Mouse (Mus musculus): ENCODE data around the gene Cfap126. TPM values are rescaled to one million over a fixed set of nuclear protein-coding genes. Genes with fewer than 3 reads are reported as not detected.

Gene Cfap126
- total and polyA plus RNA-seq, 3 experiments: 0.69 to 3.5 TPM; not detected in 1

- no peaks in the 10 kb centered on the region for H3K9me3 ChIP-seq (replicated peaks; ENCODE audit: insufficient read depth, low read length)
- no peak overlapping the region for H3K4me3 ChIP-seq (ENCODE audit: control insufficient read depth in 1 of 2, insufficient read depth in 1 of 2, low read depth in 2 of 2, low read length in 2 of 2)
- H3K79me2 ChIP-seq (ENCODE audit: control insufficient read depth, insufficient read depth, low read length, poor library complexity): no peaks in the 10 kb centered on the region
- no peak for TF ChIP-seq CHD1 (IDR thresholded peaks at IDR 0.05; ENCODE audit: low read depth, low read length)
- TF ChIP-seq CHD2 (IDR thresholded peaks at IDR 0.05; ENCODE audit: low read length): no peak
- TF ChIP-seq ZC3H11A (IDR thresholded peaks at IDR 0.05; ENCODE audit: low read depth, low read length): no peak
- no peak for TF ChIP-seq BHLHE40 (IDR thresholded peaks at IDR 0.05; ENCODE audit: borderline replicate concordance, low read depth, low read length)
- no peak for TF ChIP-seq POLR2A (IDR thresholded peaks at IDR 0.05; ENCODE audit: control insufficient read depth in 1 of 2, insufficient read depth in 1 of 2, low read depth in 1 of 2, low read length in 2 of 2, poor library complexity in 1 of 2)
- no peak for TF ChIP-seq ZNF384 (IDR thresholded peaks at IDR 0.05; ENCODE audit: low read depth, low read length)
- no peak for TF ChIP-seq ZMIZ1 (IDR thresholded peaks at IDR 0.05; ENCODE audit: low read depth, low read length)
- no peak for TF ChIP-seq MAZ (IDR thresholded peaks at IDR 0.05; ENCODE audit: low read depth, low read length)
- no peak for TF ChIP-seq NELFE (IDR thresholded peaks at IDR 0.05; ENCODE audit: low read depth, low read length)
- no peak for TF ChIP-seq GABPA (IDR thresholded peaks at IDR 0.05; ENCODE audit: low read depth, low read length)
- no peak for TF ChIP-seq RAD21 (IDR thresholded peaks at IDR 0.05; ENCODE audit: low read depth, low read length)
- TF ChIP-seq MAX (IDR thresholded peaks at IDR 0.05; ENCODE audit: low read length): no peak
- no peak for TF ChIP-seq ELF1 (IDR thresholded peaks at IDR 0.05; ENCODE audit: low read depth, low read length)
- TF ChIP-seq MEF2A (IDR thresholded peaks at IDR 0.05; ENCODE audit: extremely low read depth, insufficient replicate concordance, low read depth, low read length, poor library complexity, severe bottlenecking): no peak
- TF ChIP-seq GATA1 (IDR thresholded peaks at IDR 0.05; ENCODE audit: low read depth, low read length): no peak
- H3K4me1 ChIP-seq (ENCODE audit: control insufficient read depth in 1 of 2, insufficient read depth in 2 of 2, low read length in 2 of 2): peaks cover 5% of the 10 kb centered on the region in 2 experiments; a peak in 3 of 4 replicates
- no peak overlapping the region for H3K9ac ChIP-seq (ENCODE audit: control insufficient read depth, low read depth, low read length, poor library complexity, severe bottlenecking)
- no peak for DNase-seq (ENCODE audit: low read depth, low spot score)
- H3K36me3 ChIP-seq (ENCODE audit: control insufficient read depth in 1 of 2, insufficient read depth in 2 of 2, low read length in 2 of 2): peaks cover 2 to 6% of the 10 kb centered on the region in 2 experiments; a peak in 2 of 4 replicates
- H3K27ac ChIP-seq (ENCODE audit: control insufficient read depth, low read depth, low read length): no peak overlapping the region
- no peaks in the 10 kb centered on the region for H3K27me3 ChIP-seq (ENCODE audit: control insufficient read depth in 1 of 2, insufficient read depth in 2 of 2, low read length in 2 of 2)
Measured at GRCm38 (mm10) chr1:171122932-171123331, 9.2 kb downstream of the Cfap126 start.

GRCm38 (mm10) chr1:171124398-171124797, 10.7 kb downstream of the Cfap126 start:
- H3K36me3 ChIP-seq (ENCODE audit: control insufficient read depth in 1 of 2, insufficient read depth in 2 of 2, low read length in 2 of 2): peaks cover 4 to 6% of the 10 kb centered on the region in 2 experiments; a peak in 3 of 4 replicates
- no peak overlapping the region for H3K27ac ChIP-seq (ENCODE audit: control insufficient read depth, low read depth, low read length)
- peaks cover 5% of the 10 kb centered on the region in 2 experiments; a peak in 3 of 4 replicates for H3K4me1 ChIP-seq (ENCODE audit: control insufficient read depth in 1 of 2, insufficient read depth in 2 of 2, low read length in 2 of 2)
- H3K79me2 ChIP-seq (ENCODE audit: control insufficient read depth, insufficient read depth, low read length, poor library complexity): no peaks in the 10 kb centered on the region
- peak; percentile 84 for TF ChIP-seq TCF12 (IDR thresholded peaks at IDR 0.05; ENCODE audit: low read depth, low read length)
- TF ChIP-seq EP300 (IDR thresholded peaks at IDR 0.05; ENCODE audit: low read depth in 1 of 2, low read length in 2 of 2): peak; percentile 82 to 83
- TF ChIP-seq POLR2AphosphoS2 (IDR thresholded peaks at IDR 0.05; ENCODE audit: low read length): no peak
- TF ChIP-seq MYC (IDR thresholded peaks at IDR 0.05; ENCODE audit: low read depth, low read length): 0 out of 2 replicates have a peak, but pooled peaks have one; percentile 31
- TF ChIP-seq BHLHE40 (IDR thresholded peaks at IDR 0.05; ENCODE audit: borderline replicate concordance, low read depth, low read length): peak; percentile 28; the same call in 1 of the 2 replicates
- peak; percentile 84 for TF ChIP-seq GATA1 (IDR thresholded peaks at IDR 0.05; ENCODE audit: low read depth, low read length)
- TF ChIP-seq E2F4 (IDR thresholded peaks at IDR 0.05; ENCODE audit: borderline replicate concordance, low read depth, low read length): no peak
- TF ChIP-seq RCOR1 (IDR thresholded peaks at IDR 0.05; ENCODE audit: low read depth, low read length): peak; percentile 35; the same call in 1 of the 2 replicates
- TF ChIP-seq MYB (IDR thresholded peaks at IDR 0.05; ENCODE audit: low read depth, low read length): no peak
- no peak for TF ChIP-seq CHD2 (IDR thresholded peaks at IDR 0.05; ENCODE audit: low read length)
- peak; percentile 90 for TF ChIP-seq TAL1 (IDR thresholded peaks at IDR 0.05; ENCODE audit: low read length)
- H3K9ac ChIP-seq (ENCODE audit: control insufficient read depth, low read depth, low read length, poor library complexity, severe bottlenecking): no peak overlapping the region
- H3K4me3 ChIP-seq (ENCODE audit: control insufficient read depth in 1 of 2, insufficient read depth in 1 of 2, low read depth in 2 of 2, low read length in 2 of 2): no peak overlapping the region
- H3K27me3 ChIP-seq (ENCODE audit: control insufficient read depth in 1 of 2, insufficient read depth in 2 of 2, low read length in 2 of 2): no peaks in the 10 kb centered on the region
- no peaks in the 10 kb centered on the region for H3K9me3 ChIP-seq (replicated peaks; ENCODE audit: insufficient read depth, low read length)
- peak; percentile 75 for DNase-seq (ENCODE audit: low read depth, low spot score)

Measured in MEL (cell line).